Mouse (Mus musculus) CH12.LX (cell line): ENCODE measurements around the gene Nufip2. TPM values are rescaled to one million over a fixed set of nuclear protein-coding genes. Genes with fewer than 3 reads are reported as not detected.

ENCODE experiments used
- DNase-seq: peaks from one replicate; pipeline ENCODE4 v3.0.0-alpha.2; 2013; ENCODE audit errors: extremely low read depth
- H3K27ac ChIP-seq: 2 replicates; pipeline ENCODE4 v1.5.1; 2012; ENCODE audit warnings: low read depth, mild to moderate bottlenecking, control low read depth, moderate library complexity; ENCODE audit not compliant: insufficient read depth
- H3K27me3 ChIP-seq: replicated peaks from 2 replicates; pipeline ENCODE3; 2012; ENCODE audit warnings: inconsistent platforms
- H3K36me3 ChIP-seq, 2 experiments: replicated peaks in 1 of 2; 2 replicates each; pipeline versions ENCODE3 to v1.6.1; 2012; ENCODE audit warnings: inconsistent platforms in 1 of 2, low read length in 1 of 2, mild to moderate bottlenecking in 1 of 2, mixed read lengths in 1 of 2, moderate library complexity in 1 of 2; ENCODE audit not compliant: control insufficient read depth in 1 of 2, insufficient read depth in 1 of 2
- H3K4me1 ChIP-seq, 2 experiments: 2 replicates each; pipeline ENCODE4 v1.6.1; 2012; ENCODE audit warnings: inconsistent platforms in 1 of 2, moderate library complexity in 1 of 2; ENCODE audit not compliant: insufficient read depth in 2 of 2, control insufficient read depth in 1 of 2
- H3K4me2 ChIP-seq: 2 replicates; pipeline ENCODE4 v1.6.1; 2012; ENCODE audit warnings: low read depth, mild to moderate bottlenecking, control low read depth; ENCODE audit not compliant: poor library complexity, insufficient read depth, severe bottlenecking
- H3K4me3 ChIP-seq, 3 experiments: fragments of 150-350 bp in 1 of 3; sonication (generic) in 1 of 3; replicated peaks in 1 of 3; 2 replicates each; pipeline versions ENCODE3 to v1.5.1; 2011 to 2012; ENCODE audit warnings: low read depth in 2 of 3, low read length in 2 of 3, mild to moderate bottlenecking in 2 of 3, moderate library complexity in 2 of 3, control low read depth in 1 of 3, improper control_type of control experiment in 1 of 3, inconsistent platforms in 1 of 3, mixed read lengths in 1 of 3; ENCODE audit not compliant: poor library complexity in 1 of 3
- H3K79me2 ChIP-seq: replicated peaks from 2 replicates; pipeline ENCODE4 v1.6.1; 2012; ENCODE audit warnings: mild to moderate bottlenecking, moderate library complexity; ENCODE audit not compliant: control insufficient read depth, poor library complexity, insufficient read depth, severe bottlenecking; ENCODE audit errors: extremely low read depth
- H3K9ac ChIP-seq: 2 replicates; pipeline ENCODE4 v1.6.1; 2012; ENCODE audit warnings: low read depth, mild to moderate bottlenecking, control low read depth, moderate library complexity; ENCODE audit not compliant: insufficient read depth
- H3K9me3 ChIP-seq: replicated peaks from 2 replicates; pipeline ENCODE3; 2012; ENCODE audit warnings: low read length, inconsistent platforms, mixed read lengths
- BHLHE40 ChIP-seq: IDR thresholded peaks from 2 replicates; pipeline ENCODE4 v1.6.1; 2011; ENCODE audit warnings: mild to moderate bottlenecking, low read depth, low read length, improper control_type of control experiment
- CHD1 ChIP-seq: IDR thresholded peaks from 2 replicates; pipeline ENCODE4 v1.6.1; 2012; ENCODE audit warnings: low read depth, low read length, improper control_type of control experiment, inconsistent platforms
- CHD2 ChIP-seq: IDR thresholded peaks from 2 replicates; pipeline ENCODE4 v1.6.1; 2011; ENCODE audit warnings: low read length, improper control_type of control experiment
- ELF1 ChIP-seq: IDR thresholded peaks from 2 replicates; pipeline ENCODE4 v1.6.1; 2014; ENCODE audit warnings: low read depth, mild to moderate bottlenecking, inconsistent platforms, low read length, improper control_type of control experiment
- EP300 ChIP-seq: IDR thresholded peaks from 2 replicates; pipeline ENCODE4 v1.6.1; 2011; ENCODE audit warnings: low read length, improper control_type of control experiment
- ETS1 ChIP-seq: conservative IDR thresholded peaks from 2 replicates; pipeline ENCODE4 v1.6.1; 2012; ENCODE audit warnings: low read depth, mild to moderate bottlenecking, inconsistent platforms, low read length, improper control_type of control experiment, moderate library complexity
- GABPA ChIP-seq: IDR thresholded peaks from 2 replicates; pipeline ENCODE4 v1.6.1; 2012; ENCODE audit warnings: low read depth, low read length, improper control_type of control experiment, inconsistent platforms; ENCODE audit not compliant: insufficient replicate concordance
- IRF4 ChIP-seq: IDR thresholded peaks from 2 replicates; pipeline ENCODE4 v1.6.1; 2014; ENCODE audit warnings: low read depth, mild to moderate bottlenecking, inconsistent platforms, low read length, improper control_type of control experiment
- JUN ChIP-seq: IDR thresholded peaks from 2 replicates; pipeline ENCODE4 v1.6.1; 2011; ENCODE audit warnings: low read depth, mild to moderate bottlenecking, low read length, improper control_type of control experiment, moderate library complexity; ENCODE audit not compliant: insufficient read depth
- JUND ChIP-seq: conservative IDR thresholded peaks from 2 replicates; pipeline ENCODE4 v1.6.1; 2011; ENCODE audit warnings: low read depth, low read length, improper control_type of control experiment
- KAT2A ChIP-seq: IDR thresholded peaks from 2 replicates; pipeline ENCODE4 v1.6.1; 2012; ENCODE audit warnings: low read length, improper control_type of control experiment, inconsistent platforms; ENCODE audit not compliant: insufficient replicate concordance
- MAFK ChIP-seq: IDR thresholded peaks from 2 replicates; pipeline ENCODE4 v1.6.1; 2011; ENCODE audit warnings: low read length, improper control_type of control experiment; ENCODE audit not compliant: insufficient replicate concordance
- MAZ ChIP-seq: IDR thresholded peaks from 2 replicates; pipeline ENCODE4 v1.6.1; 2012; ENCODE audit warnings: low read depth, mild to moderate bottlenecking, inconsistent platforms, low read length, improper control_type of control experiment, moderate library complexity
- MXI1 ChIP-seq: IDR thresholded peaks from 2 replicates; pipeline ENCODE4 v1.6.1; 2011; ENCODE audit warnings: mild to moderate bottlenecking, low read depth, low read length, improper control_type of control experiment
- MYC ChIP-seq: IDR thresholded peaks from 2 replicates; pipeline ENCODE4 v1.6.1; 2011; ENCODE audit warnings: low read depth, mild to moderate bottlenecking, improper control_type of control experiment, low read length
- NELFE ChIP-seq: IDR thresholded peaks from 2 replicates; pipeline ENCODE4 v1.6.1; 2011; ENCODE audit warnings: low read depth, low read length, improper control_type of control experiment
- NRF1 ChIP-seq: IDR thresholded peaks from 2 replicates; pipeline ENCODE4 v1.6.1; 2014; ENCODE audit warnings: low read depth, mild to moderate bottlenecking, inconsistent platforms, low read length, improper control_type of control experiment, moderate library complexity
- PAX5 ChIP-seq: IDR thresholded peaks from 2 replicates; pipeline ENCODE4 v1.6.1; 2012; ENCODE audit warnings: low read length, inconsistent platforms, mixed read lengths
- POLR2A ChIP-seq: IDR thresholded peaks from 2 replicates; pipeline ENCODE4 v1.6.1; 2011; ENCODE audit warnings: low read depth, mild to moderate bottlenecking, improper control_type of control experiment, low read length
- RAD21 ChIP-seq: IDR thresholded peaks from 2 replicates; pipeline ENCODE4 v1.6.1; 2011; ENCODE audit warnings: low read depth, mild to moderate bottlenecking, low read length, improper control_type of control experiment, moderate library complexity
- RCOR1 ChIP-seq: conservative IDR thresholded peaks from 2 replicates; pipeline ENCODE4 v1.6.1; 2012; ENCODE audit warnings: low read depth, mild to moderate bottlenecking, inconsistent platforms, low read length, improper control_type of control experiment
- SIN3A ChIP-seq: IDR thresholded peaks from 2 replicates; pipeline ENCODE4 v1.6.1; 2012; ENCODE audit warnings: low read length, improper control_type of control experiment, inconsistent platforms
- SMC3 ChIP-seq: IDR thresholded peaks from 2 replicates; pipeline ENCODE4 v1.6.1; 2011; ENCODE audit warnings: low read depth, low read length, improper control_type of control experiment
- TBP ChIP-seq: conservative IDR thresholded peaks from 2 replicates; pipeline ENCODE4 v1.6.1; 2011; ENCODE audit warnings: low read depth, low read length, improper control_type of control experiment
- TCF12 ChIP-seq: IDR thresholded peaks from 2 replicates; pipeline ENCODE4 v1.6.1; 2014; ENCODE audit warnings: low read depth, mild to moderate bottlenecking, inconsistent platforms, low read length, improper control_type of control experiment
- ZKSCAN1 ChIP-seq: IDR thresholded peaks from 2 replicates; pipeline ENCODE4 v1.6.1; 2012; ENCODE audit warnings: low read depth, inconsistent platforms, low read length, improper control_type of control experiment, borderline replicate concordance
- ZMIZ1 ChIP-seq: IDR thresholded peaks from 2 replicates; pipeline ENCODE4 v1.6.1; 2012; ENCODE audit warnings: low read depth, mild to moderate bottlenecking, inconsistent platforms, low read length, improper control_type of control experiment
- ZNF384 ChIP-seq: IDR thresholded peaks from 2 replicates; pipeline ENCODE4 v1.6.1; 2012; ENCODE audit warnings: low read depth, low read length, improper control_type of control experiment, inconsistent platforms
- dilution Hi-C: fragments of 300-500 bp; cut with MboI; formaldehyde crosslinking; loops from 2 replicates; pipeline ENCODE4 v1.14.3; 2020; ENCODE audit warnings: low sequenced_read_pairs; ENCODE audit not compliant: extremely low pct_unique_long_range_greater_than_20kb, extremely low pct_ligation_motif_present
- in situ Hi-C: fragments of 300-500 bp; cut with MboI; formaldehyde crosslinking; loops from 3 replicates; pipeline ENCODE4 v1.14.3; 2019; ENCODE audit warnings: low sequenced_read_pairs, low pct_ligation_motif_present, low pct_unique_long_range_greater_than_20kb, mixed read lengths
- polyA plus RNA-seq: library from polyadenylated mRNA; unstranded; fragments of >175 nt; gene quantifications from 2 replicates; pipeline ENCODE4 v1.2.1, GENCODE M21; 2012; ENCODE audit warnings: low read depth; ENCODE audit not compliant: insufficient read length
- total RNA-seq, 2 experiments: library from RNA; depleted of rRNA; stranded (reverse); fragments of 300-350 nt in 1 of 2; fragments of >200 nt in 1 of 2; gene quantifications; 2 replicates each; pipeline ENCODE4 v1.2.3; 2012 to 2014

Nufip2 gene
- total and polyA plus RNA-seq, 3 experiments = 29.6 to 53.6 (median 41.2) TPM

GRCm38 (mm10) chr11:77686841-77687540 lies 1.0 kb downstream of the Nufip2 start:
- peaks cover 0 to 40% of the 10 kb centered on the region in 2 experiments; a peak in 2 of 4 replicates for H3K4me1 ChIP-seq
- peak; percentile 45 for TF ChIP-seq CHD2
- peak; percentile 62 for TF ChIP-seq POLR2A
- 0 out of 2 replicates have a peak, but pooled peaks have one; percentile 6 for TF ChIP-seq MYC
- 0 out of 2 replicates have a peak, but pooled peaks have one; percentile 53 for TF ChIP-seq MXI1
- no peak for TF ChIP-seq TBP
- no peak for TF ChIP-seq ZKSCAN1
- TF ChIP-seq NELFE = 0 out of 2 replicates have a peak, but pooled peaks have one; percentile 0
- peak; percentile 54 for TF ChIP-seq NRF1
- no peak for TF ChIP-seq SIN3A
- 0 out of 2 replicates have a peak, but pooled peaks have one; percentile 5 for TF ChIP-seq MAZ
- peak; percentile 70 for TF ChIP-seq ELF1
- peak; percentile 41; the same call in 1 of the 2 replicates for TF ChIP-seq ZMIZ1
- peak; percentile 66; the same call in 1 of the 2 replicates for TF ChIP-seq TCF12
- no peak for TF ChIP-seq JUN
- peak overlapping the region; percentile 78 to 98 (median 84) for H3K4me3 ChIP-seq
- in situ Hi-C loops (no loop called here), dilution Hi-C loops (no loop called here)
- peak overlapping the region; percentile 97 for H3K9ac ChIP-seq
- H3K27me3 ChIP-seq = no peaks in the 10 kb centered on the region
- no peak overlapping the region for H3K4me2 ChIP-seq
- H3K79me2 ChIP-seq = peaks cover 56% of the 10 kb centered on the region
- peak; percentile 67 for DNase-seq
- H3K27ac ChIP-seq = peak overlapping the region; percentile 91
- H3K9me3 ChIP-seq = no peaks in the 10 kb centered on the region
- H3K36me3 ChIP-seq = peaks cover 6 to 30% of the 10 kb centered on the region in 2 experiments

- dilution Hi-C loops = no loop called here
- in situ Hi-C loops = no loop called here
- peak; percentile 58 for DNase-seq
- H3K9me3 ChIP-seq = no peaks in the 10 kb centered on the region
- peak overlapping the region; percentile 77 to 98 (median 84) for H3K4me3 ChIP-seq
- peaks cover 0 to 46% of the 10 kb centered on the region in 2 experiments; a peak in 2 of 4 replicates for H3K4me1 ChIP-seq
- H3K9ac ChIP-seq = peak overlapping the region; percentile 97
- H3K79me2 ChIP-seq = peaks cover 62% of the 10 kb centered on the region
- no peaks in the 10 kb centered on the region for H3K27me3 ChIP-seq
- peak overlapping the region; percentile 72 for H3K4me2 ChIP-seq
- H3K36me3 ChIP-seq = peaks cover 13 to 36% of the 10 kb centered on the region in 2 experiments
- H3K27ac ChIP-seq = peak overlapping the region; percentile 70
- TF ChIP-seq POLR2A = no peak
- no peak for TF ChIP-seq RAD21
- TF ChIP-seq PAX5 = no peak
- TF ChIP-seq RCOR1 = no peak
- TF ChIP-seq IRF4 = no peak; the same call in 1 of the 2 replicates
- TF ChIP-seq ZMIZ1 = no peak
- no peak for TF ChIP-seq TCF12
- TF ChIP-seq KAT2A = no peak
- TF ChIP-seq CHD2 = 0 out of 2 replicates have a peak, but pooled peaks have one; percentile 42
- no peak for TF ChIP-seq SMC3
- no peak for TF ChIP-seq JUND
- TF ChIP-seq MAFK = no peak
- no peak for TF ChIP-seq EP300
- no peak for TF ChIP-seq NRF1
- peak; percentile 97 for TF ChIP-seq SIN3A
- 0 out of 2 replicates have a peak, but pooled peaks have one; percentile 6 for TF ChIP-seq NELFE
- TF ChIP-seq BHLHE40 = no peak; the same call in 1 of the 2 replicates
- TF ChIP-seq CHD1 = no peak
- TF ChIP-seq JUN = no peak
- no peak for TF ChIP-seq GABPA
- peak; percentile 82 for TF ChIP-seq ZNF384
- no peak for TF ChIP-seq ETS1
- TF ChIP-seq MXI1 = peak; percentile 76
These were observed 1.7 kb downstream of the Nufip2 start for GRCm38 (mm10) chr11:77687541-77688131.
